Comparison of ENCODE assay signal across 22 mouse cellular contexts in genomic region chr1:44613294-44614041, GRCm38 (mm10).
DNase-seq lines count a peak whose midpoint lies in the region; ATAC-seq and TF ChIP-seq lines count a peak whose summit lies in the region.
"Had no signal": no experiment of that assay in that cellular context is flagged by ENCODE, and none has a peak within 500 bp of the region (broad histone marks: within the 10 kb centered on the region; RNA-seq: fewer than 3 reads in every experiment).

No protein-coding gene starts in this region.

- no peaks in the 10 kb centered on the region for H3K36me3 ChIP-seq in midbrain, embryonic 11.5 days (ENCODE audit: control insufficient read depth, insufficient read depth, low read length)
- no peaks in the 10 kb centered on the region for H3K36me3 ChIP-seq in midbrain, embryonic 10.5 days
- H3K36me3 ChIP-seq in neural tube, embryonic 14.5 days (ENCODE audit: control insufficient read depth, insufficient read depth, low read length), result no peaks in the 10 kb centered on the region
- no peaks in the 10 kb centered on the region for H3K36me3 ChIP-seq in neural tube, embryonic 15.5 days
- H3K36me3 ChIP-seq in ES-E14 (ENCODE audit: control insufficient read depth, insufficient read depth, low read length, poor library complexity, severe bottlenecking), result no peaks in the 10 kb centered on the region
- no peaks in the 10 kb centered on the region for H3K36me3 ChIP-seq in forebrain, embryonic 11.5 days (ENCODE audit: control insufficient read depth, insufficient read depth, low read length)
- H3K36me3 ChIP-seq: embryonic facial prominence, embryonic 10.5 days; forebrain, embryonic 12.5 days had no signal

- 0 out of 2 replicates have a peak, but pooled peaks have one; percentile 48 for ATAC-seq in midbrain, embryonic 11.5 days (ENCODE audit: low FRiP score)
- ATAC-seq in neural tube, embryonic 14.5 days (ENCODE audit: low read depth), result peak; percentile 56; the same call in 1 of the 2 replicates
- no peak; the same call in 1 of the 2 replicates for ATAC-seq in neural tube, embryonic 15.5 days (ENCODE audit: low FRiP score)
- ATAC-seq in forebrain, embryonic 11.5 days (replicated peaks; ENCODE audit: low FRiP score), result no peak
- ATAC-seq: forebrain, embryonic 14.5 days; forebrain, embryonic 16.5 days had no signal

- no peak overlapping the region for H3K9ac ChIP-seq in midbrain, embryonic 11.5 days (ENCODE audit: low read length)
- H3K9ac ChIP-seq in neural tube, embryonic 14.5 days (replicated peaks; ENCODE audit: low read depth, low read length), result no peak overlapping the region
- no peak overlapping the region for H3K9ac ChIP-seq in neural tube, embryonic 15.5 days (replicated peaks)
- H3K9ac ChIP-seq in ES-E14 (ENCODE audit: insufficient read depth, low read depth, low read length, poor library complexity, severe bottlenecking), result no peak overlapping the region
- H3K9ac ChIP-seq in forebrain, embryonic 11.5 days (ENCODE audit: low read length), result no peak overlapping the region
- H3K9ac ChIP-seq: embryonic facial prominence, embryonic 12.5 days; forebrain, embryonic 12.5 days had no signal

- no peak for DNase-seq in midbrain, embryonic 11.5 days (ENCODE audit: low spot score, missing footprints)
- DNase-seq in midbrain, embryonic 10.5 days (ENCODE audit: low spot score), result no peak
- DNase-seq in ES-E14 (ENCODE audit: low read depth, low spot score), result peak; percentile 52
- peak; percentile 83 for DNase-seq in ZHBTc4 (ENCODE audit: low read depth, low spot score)
- no peak for DNase-seq in heart, postnatal 4 days
- DNase-seq in forebrain, embryonic 11.5 days (ENCODE audit: low spot score), result no peak
- DNase-seq: adrenal gland, adult 2 months; adrenal gland, postnatal 10 days; adrenal gland, postnatal 25 days; cerebellum, adult 11 months; cerebellum, adult 18-20 months; cerebellum, adult 8-10 months; cerebellum, adult 9-11 months; cerebellum, postnatal 14 days; cerebellum, postnatal 36 days had no signal

- in situ Hi-C loops in ES-E14 (cut with MboI; ENCODE audit: low sequenced_read_pairs in 2 of 2, unreplicated experiment in 2 of 2), result no loop called here

- 37% methylated on average over 2 of the region's 2 CpGs for WGBS in midbrain, embryonic 11.5 days
- 42% methylated on average over 2 of the region's 2 CpGs for WGBS in midbrain, embryonic 10.5 days
- 37% methylated on average over 2 of the region's 2 CpGs for WGBS in neural tube, embryonic 14.5 days
- WGBS in neural tube, embryonic 15.5 days, result 32% methylated on average over 2 of the region's 2 CpGs
- WGBS in forebrain, embryonic 11.5 days, result 36% methylated on average over 2 of the region's 2 CpGs

- H3K9me3 ChIP-seq in midbrain, embryonic 11.5 days (ENCODE audit: control insufficient read depth, low read length), result no peaks in the 10 kb centered on the region
- peaks cover 7% of the 10 kb centered on the region; the same call in 1 of the 2 replicates for H3K9me3 ChIP-seq in midbrain, embryonic 10.5 days (replicated peaks)
- no peaks in the 10 kb centered on the region for H3K9me3 ChIP-seq in neural tube, embryonic 14.5 days (ENCODE audit: control insufficient read depth, low read length)
- no peaks in the 10 kb centered on the region for H3K9me3 ChIP-seq in neural tube, embryonic 15.5 days (replicated peaks)
- no peaks in the 10 kb centered on the region for H3K9me3 ChIP-seq in ES-E14 (ENCODE audit: control insufficient read depth, insufficient read depth, low read depth, low read length)
- H3K9me3 ChIP-seq in forebrain, embryonic 11.5 days (ENCODE audit: control insufficient read depth, low read length), result no peaks in the 10 kb centered on the region
- H3K9me3 ChIP-seq: embryonic facial prominence, embryonic 10.5 days; forebrain, embryonic 12.5 days had no signal

- H3K27ac ChIP-seq in midbrain, embryonic 11.5 days (ENCODE audit: low read depth, low read length), result no peak overlapping the region
- no peak overlapping the region for H3K27ac ChIP-seq in midbrain, embryonic 10.5 days (replicated peaks)
- no peak overlapping the region for H3K27ac ChIP-seq in neural tube, embryonic 14.5 days (ENCODE audit: low read depth, low read length)
- H3K27ac ChIP-seq in neural tube, embryonic 15.5 days (replicated peaks), result no peak overlapping the region
- H3K27ac ChIP-seq in ES-E14 (ENCODE audit: insufficient read depth, low read depth, low read length, poor library complexity, severe bottlenecking), result no peak overlapping the region
- no peak overlapping the region for H3K27ac ChIP-seq in forebrain, embryonic 11.5 days (ENCODE audit: low read depth, low read length)
- H3K27ac ChIP-seq: embryonic facial prominence, embryonic 10.5 days; embryonic facial prominence, embryonic 12.5 days; forebrain, embryonic 12.5 days had no signal

- H3K27me3 ChIP-seq in midbrain, embryonic 11.5 days (ENCODE audit: control insufficient read depth, insufficient read depth, low read length), result no peaks in the 10 kb centered on the region
- H3K27me3 ChIP-seq in midbrain, embryonic 10.5 days (ENCODE audit: low read depth, poor library complexity, severe bottlenecking), result no peaks in the 10 kb centered on the region
- H3K27me3 ChIP-seq in neural tube, embryonic 14.5 days (ENCODE audit: control insufficient read depth, insufficient read depth, low read length), result no peaks in the 10 kb centered on the region
- H3K27me3 ChIP-seq in neural tube, embryonic 15.5 days (replicated peaks), result no peaks in the 10 kb centered on the region
- no peaks in the 10 kb centered on the region for H3K27me3 ChIP-seq in forebrain, embryonic 11.5 days (ENCODE audit: control insufficient read depth, insufficient read depth, low read length)
- H3K27me3 ChIP-seq: embryonic facial prominence, embryonic 12.5 days; forebrain, embryonic 12.5 days had no signal

- H3K4me1 ChIP-seq in midbrain, embryonic 11.5 days (ENCODE audit: control insufficient read depth, insufficient read depth, low read length), result no peaks in the 10 kb centered on the region
- peaks cover 13% of the 10 kb centered on the region for H3K4me1 ChIP-seq in midbrain, embryonic 10.5 days
- no peaks in the 10 kb centered on the region for H3K4me1 ChIP-seq in neural tube, embryonic 14.5 days (ENCODE audit: control insufficient read depth, insufficient read depth, low read length)
- no peaks in the 10 kb centered on the region for H3K4me1 ChIP-seq in neural tube, embryonic 15.5 days
- H3K4me1 ChIP-seq in ES-E14 (ENCODE audit: control insufficient read depth in 2 of 2, insufficient read depth in 2 of 2, low read length in 2 of 2, poor library complexity in 1 of 2), result peaks cover 4% of the 10 kb centered on the region in 2 experiments; a peak in 1 of 4 replicates
- no peaks in the 10 kb centered on the region for H3K4me1 ChIP-seq in forebrain, embryonic 11.5 days (replicated peaks; ENCODE audit: control insufficient read depth, insufficient read depth, low read length)
- H3K4me1 ChIP-seq: embryonic facial prominence, embryonic 12.5 days; forebrain, embryonic 12.5 days had no signal

- H3K4me2 ChIP-seq in midbrain, embryonic 11.5 days, result no peak overlapping the region
- H3K4me2 ChIP-seq in neural tube, embryonic 14.5 days (ENCODE audit: low read depth, low read length), result no peak overlapping the region
- H3K4me2 ChIP-seq in neural tube, embryonic 15.5 days, result no peak overlapping the region
- H3K4me2 ChIP-seq in forebrain, embryonic 11.5 days (ENCODE audit: low read depth, low read length, severe bottlenecking), result no peak overlapping the region
- H3K4me2 ChIP-seq: embryonic facial prominence, embryonic 12.5 days; forebrain, embryonic 12.5 days had no signal

- H3K4me3 ChIP-seq in midbrain, embryonic 11.5 days (ENCODE audit: low read depth, low read length), result no peak overlapping the region
- H3K4me3 ChIP-seq in midbrain, embryonic 10.5 days, result no peak overlapping the region
- H3K4me3 ChIP-seq in neural tube, embryonic 14.5 days (ENCODE audit: low read depth, low read length), result no peak overlapping the region
- no peak overlapping the region for H3K4me3 ChIP-seq in neural tube, embryonic 15.5 days (replicated peaks)
- no peak overlapping the region for H3K4me3 ChIP-seq in ES-E14 (ENCODE audit: insufficient read depth in 1 of 2, low read depth in 1 of 2, low read length in 2 of 2, poor library complexity in 1 of 2, severe bottlenecking in 1 of 2)
- no peak overlapping the region for H3K4me3 ChIP-seq in forebrain, embryonic 11.5 days (ENCODE audit: low read depth, low read length)
- H3K4me3 ChIP-seq: embryonic facial prominence, embryonic 10.5 days; embryonic facial prominence, embryonic 12.5 days; forebrain, embryonic 12.5 days had no signal

TF ChIP-seq in ES-E14, 5 proteins besides CTCF, POLR2A, EP300 and RAD21:
- 0 out of 2 replicates have a peak, but pooled peaks have one; percentile 4 for TF ChIP-seq CHD2 (IDR thresholded peaks at IDR 0.05; ENCODE audit: low read depth, low read length)
- TF ChIP-seq MAFK (IDR thresholded peaks at IDR 0.05; ENCODE audit: insufficient read depth, low read depth, low read length), result no peak
- peak; percentile 50; the same call in 1 of the 2 replicates for TF ChIP-seq ZNF384 (IDR thresholded peaks at IDR 0.05; ENCODE audit: low read depth, low read length)
- no peak for TF ChIP-seq ZC3H11A (IDR thresholded peaks at IDR 0.05; ENCODE audit: borderline replicate concordance, low read depth, low read length)
- no peak for TF ChIP-seq HCFC1 (IDR thresholded peaks at IDR 0.05; ENCODE audit: borderline replicate concordance, insufficient read depth, low read length)

Comparison
In these comparisons a context has a peak if more than half of its experiments do, and no peak if none do; other contexts are left out.
1. ATAC-seq: peak in midbrain, embryonic 11.5 days (single experiment) and neural tube, embryonic 14.5 days (single experiment); none in neural tube, embryonic 15.5 days (single experiment) and forebrain, embryonic 11.5 days (single experiment).
2. DNase-seq: peak in ES-E14 (single experiment) and ZHBTc4 (single experiment); none in midbrain, embryonic 11.5 days (single experiment), midbrain, embryonic 10.5 days (single experiment), heart, postnatal 4 days (single experiment) and forebrain, embryonic 11.5 days (single experiment).